Mouse (Mus musculus) B cell, adult (primary cell): ENCODE results near the gene Tmed10. TPM values are rescaled to one million over a fixed set of nuclear protein-coding genes. Genes with fewer than 3 reads are reported as not detected.

ENCODE experiments used
- total RNA-seq: library from RNA; stranded (reverse); gene quantifications from 4 replicates; pipeline ENCODE4 v1.2.4, GENCODE M21; 2023; ENCODE audit not compliant: inconsistent age

Tmed10 gene
- total RNA-seq: 155 to 165 TPM (median 160 TPM) in 4 replicates

DNA sequence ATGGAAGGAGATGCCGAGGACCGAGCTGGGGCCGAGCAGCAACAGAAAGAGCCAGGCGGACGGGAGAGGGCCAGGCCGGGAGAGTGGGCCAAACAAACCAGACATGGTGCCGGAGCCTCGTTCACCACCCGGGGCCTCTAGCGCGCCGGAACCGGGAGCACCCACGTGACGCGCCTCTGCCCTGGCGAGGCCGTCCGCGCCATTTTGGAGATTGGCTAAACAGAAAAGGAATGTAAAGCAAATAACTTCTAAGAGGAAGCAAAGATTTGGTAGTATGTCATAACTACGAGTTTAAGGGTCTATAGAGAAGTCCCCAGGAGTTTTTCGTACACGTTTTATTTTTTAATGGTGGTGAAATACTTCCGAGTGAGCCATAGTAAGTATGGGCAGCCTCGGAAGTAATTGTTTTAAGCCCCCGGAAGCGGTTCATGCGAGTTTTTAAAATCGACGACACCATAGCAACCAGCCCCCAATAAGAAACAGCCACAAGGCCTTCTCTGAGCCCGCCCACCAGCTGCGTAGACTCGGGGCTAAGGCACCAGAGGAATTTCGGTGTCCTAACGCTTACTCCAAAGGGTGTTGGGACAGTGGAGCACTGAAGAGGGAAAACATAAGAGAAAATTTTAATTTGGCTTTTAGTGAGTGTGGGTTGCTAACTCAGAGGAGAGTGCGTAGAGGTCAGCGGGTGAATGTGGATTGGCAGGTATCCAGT, at the start of gene Tmed10:
TSS of gene Tmed10 (minus strand) at position 287 of the 712 bp plus-strand sequence.

GRCm38 (mm10) chr12:85339243-85339729, 35.4 kb downstream of the Tmed10 start, which contains the start of gene Nek9:
Gene Nek9, minus strand, starts transcription at chr12:85339362.

Other genes starting within 250 kb of the Tmed10 start
- gene Rps6kl1, start 223.6 kb downstream of the Tmed10 start, total RNA-seq: 0.93 to 1.7 TPM (median 1.3 TPM) in 4 replicates
- 0.35 to 0.45 TPM in 2 of 4 replicates, not detected in the others for gene Pgf, start 197.1 kb downstream of the Tmed10 start, total RNA-seq
- 104 to 136 TPM (median 109 TPM) in 4 replicates for gene Eif2b2, start 155.4 kb downstream of the Tmed10 start, total RNA-seq
- 14.2 to 18.2 TPM (median 15.8 TPM) in 4 replicates for gene Mlh3, start 104.2 kb downstream of the Tmed10 start, total RNA-seq
- gene Acyp1, start 86.4 kb downstream of the Tmed10 start, total RNA-seq: 14.7 to 19.7 TPM (median 16.7 TPM) in 4 replicates
- gene Zc2hc1c, start 86.3 kb downstream of the Tmed10 start, total RNA-seq: 0.18 TPM in 1 of 4 replicates, not detected in the others
- 63.8 to 68.4 TPM (median 66.8 TPM) in 4 replicates for gene Nek9, start 35.5 kb downstream of the Tmed10 start, total RNA-seq
- 1,794 to 2,495 TPM (median 2,289 TPM) in 4 replicates for gene Fos, start 99.0 kb upstream of the Tmed10 start, total RNA-seq
- gene Jdp2, start 224.2 kb upstream of the Tmed10 start, total RNA-seq: 1.2 to 3.0 TPM (median 2.7 TPM) in 4 replicates